Mouse (Mus musculus) heart, postnatal 0 days (tissue): ENCODE results near the gene Tgfbr3. TPM values are rescaled to one million over a fixed set of nuclear protein-coding genes. Genes with fewer than 3 reads are reported as not detected.

Source experiments
- ATAC-seq: fragments of 200-750 bp; cut with Nextera tagmentation; 2 replicates; pipeline ENCODE4 v1.8.0; 2017; ENCODE audit warnings: low read depth, moderate number of reproducible peaks, moderate library complexity; ENCODE audit not compliant: insufficient read depth
- DNase-seq: peaks from one replicate; pipeline ENCODE4 v3.0.0-alpha.2; 2016; ENCODE audit warnings: low spot score
- H3K27ac ChIP-seq: fragments of 300-500 bp; sonication (generic); 2 replicates; pipeline ENCODE4 v1.5.1; 2014; ENCODE audit warnings: low read depth, mild to moderate bottlenecking
- H3K27me3 ChIP-seq: fragments of 300-500 bp; sonication (generic); 2 replicates; pipeline ENCODE4 v1.6.1; 2014; ENCODE audit warnings: low read length, mixed read lengths; ENCODE audit not compliant: control insufficient read depth, insufficient read depth
- H3K36me3 ChIP-seq: fragments of 300-500 bp; sonication (generic); replicated peaks from 2 replicates; pipeline ENCODE4 v1.6.1; 2014; ENCODE audit warnings: low read length, mixed read lengths; ENCODE audit not compliant: control insufficient read depth, insufficient read depth
- H3K4me1 ChIP-seq: fragments of 300-500 bp; sonication (generic); 2 replicates; pipeline ENCODE4 v1.6.1; 2014; ENCODE audit warnings: antibody characterized with exemption; ENCODE audit not compliant: control insufficient read depth, insufficient read depth
- H3K4me2 ChIP-seq: fragments of 300-500 bp; sonication (generic); 2 replicates; pipeline ENCODE4 v1.6.1; 2014; ENCODE audit warnings: low read depth, mild to moderate bottlenecking, low read length, moderate library complexity
- H3K4me3 ChIP-seq: fragments of 300-500 bp; sonication (generic); 2 replicates; pipeline ENCODE4 v1.5.1; 2014; ENCODE audit warnings: low read depth, low read length
- H3K9ac ChIP-seq: fragments of 300-500 bp; sonication (generic); replicated peaks from 2 replicates; pipeline ENCODE4 v1.6.1; 2014; ENCODE audit warnings: low read depth, low read length, mixed read lengths
- H3K9me3 ChIP-seq: fragments of 300-500 bp; sonication (generic); replicated peaks from 2 replicates; pipeline ENCODE4 v1.6.1; 2016; ENCODE audit warnings: low read length; ENCODE audit not compliant: control insufficient read depth
- CTCF ChIP-seq: IDR thresholded peaks from 2 replicates; pipeline ENCODE4 v1.5.1; 2016; ENCODE audit warnings: antibody characterized with exemption, control low read depth, low read depth
- EP300 ChIP-seq: IDR thresholded peaks from 2 replicates; pipeline ENCODE4 v1.6.1; 2016; ENCODE audit warnings: antibody characterized with exemption, low read depth
- WGBS: fragments of 180-500 bp; shearing (Covaris S2); extraction: QIAGEN DNeasy Blood & Tissue Kit; methylation state at CpG from one replicate; pipeline ENCODE4 v1.1.7; 2014; 5-methylcytosine and 5-hydroxymethylcytosine counted together
- polyA plus RNA-seq: library from polyadenylated mRNA; unstranded; fragments of >200 nt; fragmentation: Nextera tagmentation; extraction: Ambion mirVana; gene quantifications from 2 replicates; pipeline ENCODE4 v1.2.1, GENCODE M21; 2015
- total RNA-seq: library from RNA; depleted of rRNA; stranded (reverse); fragments of >200 nt; gene quantifications from 2 replicates; pipeline ENCODE4 v1.2.3, GENCODE M21; 2014; ENCODE audit warnings: low replicate concordance

The Tgfbr3 gene
- total and polyA plus RNA-seq, 2 experiments from 2014 or later = 11.8 to 60.6 TPM

GRCm38 (mm10) chr5:107098007-107098406, 191.4 kb downstream of the Tgfbr3 start:
- peaks cover 22% of the 10 kb centered on the region; the same call in 1 of the 2 replicates for H3K4me1 ChIP-seq
- H3K27me3 ChIP-seq = no peaks in the 10 kb centered on the region
- no peak for DNase-seq
- no peak overlapping the region for H3K9ac ChIP-seq
- no peak overlapping the region for H3K27ac ChIP-seq
- no peak overlapping the region for H3K4me3 ChIP-seq
- TF ChIP-seq CTCF (no peak), EP300 (no peak)
- no peaks in the 10 kb centered on the region for H3K36me3 ChIP-seq
- no peaks in the 10 kb centered on the region for H3K9me3 ChIP-seq
- H3K4me2 ChIP-seq = no peak overlapping the region
- no peak for ATAC-seq
- WGBS = 68% methylated on average over 5 of the region's 5 CpGs

DNA sequence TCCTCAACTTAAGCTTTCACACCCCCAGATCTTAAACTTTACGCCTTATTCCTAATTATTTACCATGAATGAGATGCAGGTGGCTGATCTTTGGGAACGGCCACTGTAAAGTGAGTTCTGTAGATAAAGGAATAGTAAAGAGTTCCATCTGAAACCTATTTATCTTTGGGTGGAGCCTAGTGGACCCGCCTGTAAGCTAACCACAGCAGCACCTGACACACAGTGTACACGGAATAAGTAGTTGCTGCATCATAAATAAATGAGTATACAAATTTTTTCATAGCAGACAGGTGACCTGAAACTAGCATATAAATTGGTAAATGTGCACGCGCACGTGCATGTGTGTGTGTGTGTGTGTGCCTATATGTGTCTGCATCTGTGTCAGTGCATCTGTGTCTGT, 192.1 kb downstream of the Tgfbr3 start:
- Histone ChIP-seq H3K4me2 (no peak overlapping the region), H3K9me3 (no peaks in the 10 kb centered on the region), H3K36me3 (no peaks in the 10 kb centered on the region), H3K4me1 (peaks cover 28% of the 10 kb centered on the region), H3K4me3 (no peak overlapping the region), H3K9ac (no peak overlapping the region), H3K27me3 (no peaks in the 10 kb centered on the region), H3K27ac (no peak overlapping the region)
- 87% methylated on average over 7 of the region's 7 CpGs for WGBS
- no peak for ATAC-seq
- no peak for DNase-seq
- TF ChIP-seq CTCF (no peak), EP300 (no peak)

DNA sequence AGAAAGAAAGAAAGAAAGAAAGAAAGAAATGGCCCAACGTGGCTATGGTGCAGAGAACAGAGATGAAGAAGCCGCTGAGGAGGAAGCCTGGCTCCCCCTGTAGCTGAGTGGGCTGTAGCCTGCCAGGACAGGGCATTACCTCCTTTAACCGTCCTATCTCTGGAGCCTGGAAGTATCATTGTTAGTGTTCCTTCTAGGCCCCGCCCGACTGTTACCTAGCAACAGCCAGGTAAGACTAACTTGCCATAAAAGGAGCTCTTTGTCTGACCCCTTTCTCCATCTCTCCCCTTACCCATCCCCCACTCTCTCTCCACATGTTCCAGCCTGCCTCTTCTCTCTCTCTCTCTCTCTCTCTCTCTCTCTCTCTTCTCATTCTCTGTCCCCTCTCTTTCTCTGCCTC, 195.2 kb downstream of the Tgfbr3 start:
- Histone ChIP-seq H3K27me3 (no peaks in the 10 kb centered on the region), H3K9me3 (no peaks in the 10 kb centered on the region), H3K4me3 (no peak overlapping the region), H3K4me2 (no peak overlapping the region), H3K27ac (no peak overlapping the region), H3K36me3 (no peaks in the 10 kb centered on the region), H3K9ac (no peak overlapping the region), H3K4me1 (peaks cover 19% of the 10 kb centered on the region)
- no peak for TF ChIP-seq EP300
- TF ChIP-seq CTCF = no peak
- ATAC-seq = no peak
- 64% methylated on average over 5 of the region's 5 CpGs for WGBS
- DNase-seq = no peak

- no peak overlapping the region for H3K4me2 ChIP-seq
- H3K4me3 ChIP-seq = no peak overlapping the region
- no peak for DNase-seq
- no peak overlapping the region for H3K27ac ChIP-seq
- no peaks in the 10 kb centered on the region for H3K27me3 ChIP-seq
- H3K9ac ChIP-seq = no peak overlapping the region
- no peaks in the 10 kb centered on the region for H3K36me3 ChIP-seq
- no peak for ATAC-seq
- no peaks in the 10 kb centered on the region for H3K9me3 ChIP-seq
- TF ChIP-seq EP300 (no peak), CTCF (no peak)
- peaks cover 20% of the 10 kb centered on the region for H3K4me1 ChIP-seq
- WGBS = 77% methylated on average over 3 of the region's 3 CpGs
Observed at GRCm38 (mm10) chr5:107093253-107093652, 196.2 kb downstream of the Tgfbr3 start.

DNA sequence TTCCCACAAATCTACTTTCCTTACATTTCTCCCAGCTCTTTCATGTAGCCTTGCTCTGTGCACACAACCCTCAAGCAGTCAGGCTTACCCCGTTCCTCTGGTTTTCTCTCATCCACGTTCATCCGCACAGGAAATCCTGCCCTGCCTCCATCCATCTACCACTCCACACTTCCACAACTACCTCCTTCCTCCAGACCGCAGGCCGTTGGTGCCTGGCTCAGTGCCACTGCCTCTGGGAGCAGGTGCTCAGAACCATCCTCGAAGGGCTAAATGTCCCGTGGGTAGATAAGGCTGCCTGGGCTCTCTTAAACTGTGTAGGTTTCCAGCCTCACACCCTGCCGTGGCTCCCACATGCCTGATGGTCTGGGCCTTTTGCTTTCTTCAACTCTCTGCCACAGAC, 197.3 kb downstream of the Tgfbr3 start:
- Histone ChIP-seq H3K4me2 (no peak overlapping the region), H3K9ac (no peak overlapping the region), H3K27ac (no peak overlapping the region), H3K4me3 (no peak overlapping the region), H3K27me3 (no peaks in the 10 kb centered on the region), H3K4me1 (peaks cover 31% of the 10 kb centered on the region), H3K36me3 (no peaks in the 10 kb centered on the region), H3K9me3 (no peaks in the 10 kb centered on the region)
- no peak for DNase-seq
- WGBS = 12% methylated on average over 8 of the region's 8 CpGs
- no peak for ATAC-seq
- no peak for TF ChIP-seq EP300
- no peak for TF ChIP-seq CTCF

DNA sequence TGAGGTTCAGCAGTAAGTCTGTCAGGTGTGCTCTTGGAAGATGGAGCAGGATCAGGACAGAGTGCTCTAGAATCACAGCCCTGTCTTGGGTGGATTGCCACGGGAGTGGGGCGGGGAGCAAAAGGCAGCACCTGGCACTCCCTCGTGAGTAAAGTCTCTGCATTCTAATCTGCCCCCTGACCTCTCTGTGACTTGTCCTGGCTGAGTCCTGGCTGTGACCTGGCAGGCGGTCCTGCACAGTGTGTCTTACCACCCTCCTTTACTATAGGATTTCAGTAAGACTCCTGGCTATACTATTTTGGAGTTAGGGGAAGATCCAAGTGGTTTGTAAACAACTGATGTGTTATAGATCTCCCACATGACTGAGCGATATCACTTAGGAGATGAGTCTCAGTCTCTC, 199.5 kb downstream of the Tgfbr3 start:
- no peak for TF ChIP-seq CTCF
- no peak for TF ChIP-seq EP300

More for the DNA sequence above, 199.5 kb downstream of the Tgfbr3 start:
- Histone ChIP-seq H3K4me3 (no peak overlapping the region), H3K4me1 (peaks cover 43% of the 10 kb centered on the region), H3K4me2 (no peak overlapping the region), H3K36me3 (no peaks in the 10 kb centered on the region), H3K27ac (no peak overlapping the region), H3K27me3 (no peaks in the 10 kb centered on the region), H3K9me3 (no peaks in the 10 kb centered on the region), H3K9ac (no peak overlapping the region)
- no peak for DNase-seq
- 52% methylated on average over 5 of the region's 5 CpGs for WGBS
- no peak for ATAC-seq
